Mouse (Mus musculus): ENCODE data around the gene Mypn. TPM values are rescaled to one million over a fixed set of nuclear protein-coding genes. Genes with fewer than 3 reads are reported as not detected.

Mypn gene
- polyA plus RNA-seq (2011; ENCODE audit: insufficient read length, low read depth, missing spikeins): not detected in 2 replicates

DNA sequence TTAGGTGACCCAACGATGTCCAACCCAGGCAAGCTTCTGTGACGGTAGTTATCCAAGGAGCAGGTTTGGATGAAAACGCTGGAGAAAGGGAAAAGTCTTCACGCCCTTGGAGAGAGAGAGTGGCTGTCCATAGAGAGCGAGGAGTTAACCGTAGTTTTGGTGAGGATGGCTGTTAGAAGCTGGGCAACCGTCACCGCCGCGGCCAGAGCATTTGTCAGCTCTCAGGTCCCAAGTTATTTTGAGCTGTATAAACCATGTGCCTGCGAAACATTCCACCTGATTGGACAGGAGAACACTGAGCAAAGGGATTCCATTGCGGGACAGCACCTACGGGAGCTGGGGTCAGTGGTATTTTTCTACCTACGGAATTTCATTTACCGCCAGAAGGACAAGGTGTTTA, at the start of gene Mypn:
Gene Mypn, minus strand, starts transcription at position 225 of the 400 bp plus-strand sequence.
- Histone ChIP-seq H3K27ac (ENCODE audit: insufficient read depth, low read length) (no peak within 1 kb of the TSS), H3K4me1 (ENCODE audit: control insufficient read depth, insufficient read depth, low read length) (no peaks in the 10 kb centered on the region), H3K4me3 (ENCODE audit: insufficient read depth, low read length) (no peak within 1 kb of the TSS)
- TF ChIP-seq POLR2A (IDR thresholded peaks at IDR 0.05; ENCODE audit: low read depth, low read length) (no peak), CTCF (IDR thresholded peaks at IDR 0.05; ENCODE audit: borderline replicate concordance, insufficient read depth, low read length) (no peak)

- peaks cover 3% of the 10 kb centered on the region; the same call in 1 of the 2 replicates for H3K4me1 ChIP-seq (ENCODE audit: control insufficient read depth, insufficient read depth, low read length)
- TF ChIP-seq CTCF (IDR thresholded peaks at IDR 0.05; ENCODE audit: borderline replicate concordance, insufficient read depth, low read length): no peak
- no peak for TF ChIP-seq POLR2A (IDR thresholded peaks at IDR 0.05; ENCODE audit: low read depth, low read length)
- H3K27ac ChIP-seq (ENCODE audit: insufficient read depth, low read length): no peak overlapping the region
- no peak overlapping the region for H3K4me3 ChIP-seq (ENCODE audit: insufficient read depth, low read length)
Measured at GRCm38 (mm10) chr10:63248421-63248820, 44.7 kb upstream of the Mypn start.

DNA sequence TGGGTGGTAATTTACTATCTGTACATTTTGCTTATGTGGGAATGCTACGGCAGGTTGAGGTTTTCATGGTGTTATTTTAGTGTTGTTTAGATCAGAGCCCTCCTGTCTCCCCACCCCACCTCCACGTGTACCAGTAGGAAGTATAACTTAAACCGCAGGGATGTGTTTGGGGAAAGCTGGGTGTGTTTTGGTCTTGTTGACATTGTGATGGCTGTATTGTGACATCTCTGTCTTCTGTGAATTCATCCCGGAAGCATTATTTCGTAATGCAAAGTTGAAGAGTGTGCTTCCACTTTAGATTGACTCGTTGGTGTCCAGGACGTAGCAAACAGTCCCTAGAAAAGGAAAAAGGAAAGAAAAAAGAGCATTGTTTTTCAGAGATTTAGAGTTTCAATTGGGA, 43.7 kb upstream of the Mypn start:
- no peak overlapping the region for H3K27ac ChIP-seq (ENCODE audit: insufficient read depth, low read length)
- no peak overlapping the region for H3K4me3 ChIP-seq (ENCODE audit: insufficient read depth, low read length)
- TF ChIP-seq POLR2A (IDR thresholded peaks at IDR 0.05; ENCODE audit: low read depth, low read length) (no peak), CTCF (IDR thresholded peaks at IDR 0.05; ENCODE audit: borderline replicate concordance, insufficient read depth, low read length) (no peak)
- H3K4me1 ChIP-seq (ENCODE audit: control insufficient read depth, insufficient read depth, low read length): peaks cover 3% of the 10 kb centered on the region; the same call in 1 of the 2 replicates

DNA sequence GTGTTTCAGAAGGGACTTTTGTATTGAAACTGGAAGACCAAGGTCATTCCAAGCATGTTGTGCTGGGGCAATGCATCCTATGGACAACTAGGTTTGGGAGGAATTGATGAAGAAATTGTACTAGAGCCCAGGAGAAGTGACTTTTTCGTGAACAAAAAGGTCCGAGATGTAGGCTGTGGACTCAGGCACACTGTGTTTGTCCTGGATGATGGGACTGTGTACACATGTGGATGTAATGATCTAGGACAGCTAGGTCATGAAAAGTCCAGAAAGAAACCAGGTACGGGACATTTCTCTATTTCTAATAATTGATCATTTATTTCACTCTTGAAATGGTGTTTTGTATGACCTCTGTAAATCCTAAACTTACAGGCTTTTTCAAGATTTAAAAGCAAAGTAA, 42.1 kb upstream of the Mypn start:
- Histone ChIP-seq H3K4me3 (ENCODE audit: insufficient read depth, low read length) (no peak overlapping the region), H3K4me1 (ENCODE audit: control insufficient read depth, insufficient read depth, low read length) (peaks cover 3% of the 10 kb centered on the region; the same call in 1 of the 2 replicates), H3K27ac (ENCODE audit: insufficient read depth, low read length) (no peak overlapping the region)
- TF ChIP-seq CTCF (IDR thresholded peaks at IDR 0.05; ENCODE audit: borderline replicate concordance, insufficient read depth, low read length) (no peak), POLR2A (IDR thresholded peaks at IDR 0.05; ENCODE audit: low read depth, low read length) (no peak)

DNA sequence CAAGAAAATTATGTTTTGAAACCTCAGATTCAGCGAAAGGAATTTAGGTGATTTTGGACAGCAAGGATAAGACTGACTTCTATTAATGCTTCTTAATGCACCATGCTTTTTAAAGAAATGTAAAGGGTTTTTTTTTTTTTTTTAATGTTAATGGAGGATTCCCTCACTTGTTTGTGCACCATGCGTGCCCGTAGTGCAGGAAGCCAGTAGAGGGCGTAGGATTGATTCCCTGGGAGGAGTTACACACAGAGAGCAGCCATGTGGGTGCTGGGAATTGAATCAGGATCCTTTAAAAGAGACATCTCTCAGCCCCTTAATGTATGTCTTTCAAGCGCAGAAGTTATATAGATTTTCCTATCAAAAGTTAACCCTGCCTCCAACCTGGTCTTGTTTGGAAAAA, 41.0 kb upstream of the Mypn start:
- Histone ChIP-seq H3K4me1 (ENCODE audit: control insufficient read depth, insufficient read depth, low read length) (peaks cover 3% of the 10 kb centered on the region; the same call in 1 of the 2 replicates), H3K4me3 (ENCODE audit: insufficient read depth, low read length) (peak overlapping the region; percentile 98), H3K27ac (ENCODE audit: insufficient read depth, low read length) (no peak overlapping the region)
- TF ChIP-seq POLR2A (IDR thresholded peaks at IDR 0.05; ENCODE audit: low read depth, low read length) (no peak), CTCF (IDR thresholded peaks at IDR 0.05; ENCODE audit: borderline replicate concordance, insufficient read depth, low read length) (peak; percentile 50; the same call in 1 of the 2 replicates)

- Histone ChIP-seq H3K4me1 (ENCODE audit: control insufficient read depth, insufficient read depth, low read length) (peaks cover 3% of the 10 kb centered on the region; the same call in 1 of the 2 replicates), H3K27ac (ENCODE audit: insufficient read depth, low read length) (peak overlapping the region; percentile 90), H3K4me3 (ENCODE audit: insufficient read depth, low read length) (peak overlapping the region; percentile 98)
- TF ChIP-seq POLR2A (IDR thresholded peaks at IDR 0.05; ENCODE audit: low read depth, low read length) (0 out of 2 replicates have a peak, but pooled peaks have one; percentile 10), CTCF (IDR thresholded peaks at IDR 0.05; ENCODE audit: borderline replicate concordance, insufficient read depth, low read length) (no peak)
Measured at GRCm38 (mm10) chr10:63244055-63244671, 40.4 kb upstream of the Mypn start.

GRCm38 (mm10) chr10:63243493-63244054, 39.8 kb upstream of the Mypn start, which contains the start of gene Herc4:
Herc4 (plus strand) TSS chr10:63243810.
- TF ChIP-seq POLR2A (IDR thresholded peaks at IDR 0.05; ENCODE audit: low read depth, low read length) (peak; percentile 92), CTCF (IDR thresholded peaks at IDR 0.05; ENCODE audit: borderline replicate concordance, insufficient read depth, low read length) (no peak)

DNA sequence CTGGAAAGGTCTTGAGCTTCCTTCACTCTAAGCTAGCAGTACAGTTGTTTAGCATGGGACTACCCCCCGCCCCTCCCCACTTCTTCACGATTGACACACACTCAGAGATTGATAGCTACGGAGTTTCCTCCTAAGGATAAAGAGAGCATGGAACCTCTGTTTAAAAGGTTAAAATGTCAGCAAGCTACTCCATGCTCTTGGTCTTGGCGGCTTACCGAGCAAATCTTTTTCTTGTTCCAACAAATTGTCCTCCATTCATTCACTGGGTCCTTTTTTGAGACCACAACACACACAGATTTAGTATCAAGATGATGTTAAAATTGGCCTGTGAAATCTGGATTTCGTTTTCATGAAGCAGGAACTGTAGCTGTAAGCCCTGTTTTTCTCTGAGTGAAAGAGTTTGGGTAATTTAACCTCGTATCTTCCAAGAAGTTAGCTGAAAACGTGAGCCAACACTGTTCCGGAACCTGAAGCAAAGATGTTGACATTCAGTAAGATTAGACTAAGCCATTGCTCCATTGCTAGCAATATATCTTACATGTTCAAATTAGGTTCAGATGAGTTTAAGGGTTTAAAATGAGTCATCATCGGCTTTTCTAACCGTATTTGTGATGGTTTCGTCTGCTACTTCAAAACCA, 39.2 kb upstream of the Mypn start:
- Histone ChIP-seq H3K4me3 (ENCODE audit: insufficient read depth, low read length) (peak overlapping the region; percentile 73), H3K27ac (ENCODE audit: insufficient read depth, low read length) (peak overlapping the region; percentile 58), H3K4me1 (ENCODE audit: control insufficient read depth, insufficient read depth, low read length) (peaks cover 3% of the 10 kb centered on the region; the same call in 1 of the 2 replicates)
- TF ChIP-seq POLR2A (IDR thresholded peaks at IDR 0.05; ENCODE audit: low read depth, low read length): no peak
- no peak for TF ChIP-seq CTCF (IDR thresholded peaks at IDR 0.05; ENCODE audit: borderline replicate concordance, insufficient read depth, low read length)

More at GRCm38 (mm10) chr10:63243493-63244054, 39.8 kb upstream of the Mypn start, which contains the start of gene Herc4:
- Histone ChIP-seq H3K27ac (ENCODE audit: insufficient read depth, low read length) (peak within 1 kb of the TSS; percentile 90), H3K4me1 (ENCODE audit: control insufficient read depth, insufficient read depth, low read length) (peaks cover 3% of the 10 kb centered on the region; the same call in 1 of the 2 replicates), H3K4me3 (ENCODE audit: insufficient read depth, low read length) (peak within 1 kb of the TSS; percentile 98)

DNA sequence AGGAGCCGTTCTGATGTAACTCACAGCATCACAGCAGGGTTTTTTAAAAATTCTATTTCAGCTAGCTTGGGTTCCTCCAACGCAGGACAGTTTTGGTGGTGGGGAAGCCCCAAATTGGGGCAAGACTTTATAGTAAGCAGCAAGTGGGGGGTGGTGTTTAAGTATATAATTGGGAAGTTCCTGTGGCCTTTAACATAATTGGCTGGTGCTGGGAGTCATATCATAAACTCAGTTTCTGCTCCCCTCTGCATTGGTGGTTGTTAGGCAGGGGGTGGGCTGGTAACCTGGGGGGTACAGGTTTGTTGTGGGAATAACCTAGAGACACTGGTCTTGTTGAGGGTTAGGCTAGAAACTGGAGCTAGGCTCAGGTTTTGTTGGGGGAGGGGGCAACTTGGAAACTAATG, 37.1 kb upstream of the Mypn start:
- peaks cover 2% of the 10 kb centered on the region; the same call in 1 of the 2 replicates for H3K4me1 ChIP-seq (ENCODE audit: control insufficient read depth, insufficient read depth, low read length)
- no peak overlapping the region for H3K27ac ChIP-seq (ENCODE audit: insufficient read depth, low read length)
- H3K4me3 ChIP-seq (ENCODE audit: insufficient read depth, low read length): no peak overlapping the region
- TF ChIP-seq CTCF (IDR thresholded peaks at IDR 0.05; ENCODE audit: borderline replicate concordance, insufficient read depth, low read length) (no peak), POLR2A (IDR thresholded peaks at IDR 0.05; ENCODE audit: low read depth, low read length) (no peak)
